Mouse (Mus musculus) brain, embryonic 14.5 days (tissue): ENCODE data around the gene Obox6. TPM values are rescaled to one million over a fixed set of nuclear protein-coding genes. Genes with fewer than 3 reads are reported as not detected.

Source experiments
- DNase-seq: peaks from one replicate; pipeline ENCODE4 v3.0.0-alpha.2; 2011; ENCODE audit warnings: low read depth
- CTCF ChIP-seq: fragments of 200-500 bp; IDR thresholded peaks from 2 replicates; pipeline ENCODE4 v1.5.1; 2012; ENCODE audit warnings: inconsistent platforms, mild to moderate bottlenecking, moderate library complexity, borderline replicate concordance; ENCODE audit not compliant: insufficient read depth, insufficient read length; ENCODE audit errors: extremely low read depth
- POLR2A ChIP-seq: fragments of 200-500 bp; IDR thresholded peaks from 2 replicates; pipeline ENCODE4 v1.6.1; 2012; ENCODE audit warnings: mild to moderate bottlenecking, inconsistent platforms, borderline replicate concordance; ENCODE audit not compliant: poor library complexity, insufficient read depth, insufficient read length, severe bottlenecking; ENCODE audit errors: extremely low read depth
- polyA plus RNA-seq: library from polyadenylated mRNA; depleted of rRNA; stranded (reverse); fragments of >200 nt; gene quantifications from 2 replicates; pipeline ENCODE4 v1.2.3, GENCODE M21; 2012; rRNA removed

Obox6 gene
- polyA plus RNA-seq = not detected in 2 replicates

DNA sequence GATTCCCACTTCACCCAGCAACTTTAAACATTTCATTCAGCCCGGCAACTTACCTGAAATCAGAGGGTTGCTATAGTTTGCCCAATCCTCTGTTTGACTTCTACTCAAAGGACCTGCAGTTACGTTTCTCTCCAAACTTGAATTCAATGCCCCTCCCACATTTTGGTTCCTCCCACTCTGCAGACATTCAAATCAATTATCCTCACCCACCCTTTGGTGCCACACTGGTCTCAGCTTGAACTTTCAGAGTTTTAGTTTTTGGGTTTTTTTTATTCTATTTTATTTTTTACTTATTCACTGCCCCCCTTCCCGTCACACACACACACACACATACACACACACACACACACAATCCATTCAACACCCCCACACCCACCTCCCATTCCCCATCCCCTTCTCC is at the start of gene Obox6:
Gene Obox6, minus strand, starts transcription at position 101 of the 400 bp plus-strand sequence.
- no peak for TF ChIP-seq POLR2A
- TF ChIP-seq CTCF = no peak

DNA sequence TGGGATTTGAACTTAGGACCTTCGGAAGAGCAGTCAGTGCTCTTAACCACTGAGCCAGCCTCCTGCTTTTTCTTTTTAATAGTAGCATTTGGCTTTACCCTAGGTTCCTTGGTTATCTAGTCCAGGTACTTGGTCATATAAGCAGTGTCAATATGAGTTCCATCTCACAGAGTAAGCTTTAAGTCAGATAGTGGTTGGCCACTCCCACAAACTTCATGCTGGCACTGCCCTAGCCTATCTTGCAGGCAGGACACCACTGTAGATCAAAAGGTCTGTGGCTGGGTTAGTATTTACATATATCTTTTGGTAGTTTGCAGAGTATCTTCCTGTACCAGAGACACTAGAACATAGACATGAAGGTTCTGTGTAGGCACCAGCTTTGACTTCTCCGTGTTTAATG is 44.6 kb upstream of the Obox6 start:
- DNase-seq = no peak
- TF ChIP-seq POLR2A (no peak), CTCF (no peak)

More for the DNA sequence above, at the start of gene Obox6:
- DNase-seq = no peak

- TF ChIP-seq POLR2A (no peak), CTCF (no peak)
- DNase-seq = no peak
Measured at GRCm38 (mm10) chr7:15882317-15882716, 42.8 kb upstream of the Obox6 start, which contains the start of gene Crxos. TSS of gene Crxos (plus strand) at chr7:15882617.

DNA sequence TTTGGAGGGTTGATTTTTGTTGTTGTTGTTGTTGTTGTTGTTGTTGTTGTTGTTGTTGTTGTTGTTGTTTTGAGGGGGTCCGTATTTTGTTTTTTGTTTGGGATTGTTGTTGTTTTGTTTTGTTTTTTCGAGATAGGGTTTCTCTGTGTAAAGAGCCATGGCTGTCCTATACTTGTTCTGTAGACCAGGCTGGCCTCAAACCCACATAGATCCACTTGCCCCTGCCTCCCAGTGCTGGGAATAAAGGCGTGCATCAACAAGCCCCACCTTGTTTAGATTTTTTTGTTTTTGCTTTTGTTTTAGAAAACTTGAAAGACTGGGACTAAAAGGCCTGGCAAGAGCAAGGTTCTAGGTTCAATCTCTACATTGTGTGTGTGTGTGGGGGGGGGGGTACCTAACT is 42.4 kb upstream of the Obox6 start:
- TF ChIP-seq CTCF (no peak), POLR2A (no peak)
- no peak for DNase-seq

DNA sequence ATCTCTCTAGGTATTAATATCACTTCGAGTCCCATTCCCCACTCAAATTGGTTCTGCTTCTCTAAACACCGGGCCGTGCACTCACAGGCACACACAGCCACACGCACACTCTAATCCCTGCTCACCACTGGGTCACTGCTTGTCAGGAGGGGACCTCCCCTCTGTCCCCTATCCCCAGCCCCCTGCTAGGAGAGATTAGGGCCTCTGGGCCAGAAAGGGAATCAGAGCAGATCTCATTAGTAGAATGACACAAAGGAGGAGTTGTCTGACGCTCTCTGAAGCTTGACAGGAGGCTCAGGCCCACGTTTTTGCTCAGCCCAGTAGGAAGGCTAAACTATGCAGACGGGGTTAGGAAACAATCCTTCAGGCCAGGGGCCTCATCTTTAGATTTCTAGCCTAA is 41.9 kb upstream of the Obox6 start:
- no peak for TF ChIP-seq CTCF
- TF ChIP-seq POLR2A = no peak
- DNase-seq = peak; percentile 34

DNA sequence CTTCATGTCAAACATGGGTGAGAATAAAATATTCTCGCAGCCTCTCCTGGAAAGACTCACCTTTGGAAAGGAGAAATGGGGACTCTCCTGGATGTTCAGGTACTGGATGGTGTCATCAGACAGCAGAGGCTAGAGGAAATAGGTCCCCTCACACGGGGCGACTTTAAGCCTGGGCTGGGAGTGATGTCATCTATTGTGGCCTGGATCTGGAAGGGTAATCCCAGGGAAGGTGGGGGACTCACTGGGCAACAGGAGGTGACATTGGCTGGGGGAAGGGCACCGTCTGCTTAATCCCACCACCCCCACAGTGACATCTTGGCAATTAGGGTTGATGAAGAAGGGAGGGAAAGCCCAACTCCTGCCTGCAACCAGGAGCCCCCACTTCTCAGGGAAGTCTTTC is 40.3 kb upstream of the Obox6 start, which contains the start of gene Crx:
Gene Crx, minus strand, starts transcription at position 213 of the 400 bp plus-strand sequence.
- DNase-seq = no peak

DNA sequence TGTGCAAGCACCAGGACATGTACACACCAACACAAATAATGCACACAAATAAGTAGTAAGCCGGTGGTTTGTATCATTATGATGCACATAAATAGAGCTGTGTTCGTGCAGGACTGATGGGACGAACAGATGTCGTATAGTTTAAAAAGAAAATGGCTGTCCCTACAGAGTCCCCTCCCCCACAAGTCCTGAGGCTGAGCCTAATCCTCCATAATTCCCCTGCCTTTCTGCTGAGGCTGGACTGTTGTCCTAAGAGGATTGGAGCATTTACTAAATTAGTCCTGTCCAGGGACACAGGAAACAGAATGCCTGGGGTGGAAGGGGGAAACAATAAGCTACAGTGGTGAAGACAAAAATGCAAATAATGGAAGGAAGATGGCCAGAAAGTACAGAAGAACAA is 24.6 kb upstream of the Obox6 start:
- TF ChIP-seq POLR2A (no peak), CTCF (no peak)
- DNase-seq = peak; percentile 31

More for the DNA sequence above, 40.3 kb upstream of the Obox6 start, which contains the start of gene Crx:
- no peak for TF ChIP-seq CTCF
- no peak for TF ChIP-seq POLR2A

DNA sequence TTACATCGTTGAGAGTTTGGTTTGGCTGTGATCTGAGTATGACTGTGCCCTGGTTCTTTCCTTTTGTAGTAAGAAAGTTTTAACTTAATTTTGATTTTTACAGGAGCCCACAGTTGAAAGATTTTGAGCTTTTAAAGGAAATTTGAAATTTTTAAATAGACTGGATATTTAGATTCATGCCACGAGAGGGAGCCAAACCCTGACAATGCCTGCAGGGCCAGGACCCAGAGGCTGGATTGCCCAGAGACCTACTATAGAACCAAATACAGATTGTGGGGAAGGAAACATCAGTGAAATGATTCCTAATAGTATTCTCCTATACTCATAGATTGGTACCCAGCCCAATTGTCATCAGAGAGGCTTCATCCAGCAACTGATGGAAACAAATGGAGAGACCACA is 20.2 kb upstream of the Obox6 start:
- peak; percentile 23 for DNase-seq

More for the DNA sequence above, 20.2 kb upstream of the Obox6 start:
- TF ChIP-seq POLR2A (no peak), CTCF (peak; percentile 43; the same call in 1 of the 2 replicates)

Other genes starting within 250 kb of the Obox6 start
- not detected in 2 replicates for gene Obox3, start 199.8 kb downstream of the Obox6 start, polyA plus RNA-seq
- not detected in 2 replicates for gene Obox5, start 89.5 kb downstream of the Obox6 start, polyA plus RNA-seq
- 0.08 and 0.18 TPM in 2 replicates for gene Crx, start 40.3 kb upstream of the Obox6 start, polyA plus RNA-seq
- gene Crxos, start 42.9 kb upstream of the Obox6 start, polyA plus RNA-seq = 0.03 and 0.10 TPM in 2 replicates
- gene Selenow, start 82.7 kb upstream of the Obox6 start, polyA plus RNA-seq = 874 and 948 TPM in 2 replicates
- gene Nop53, start 106.4 kb upstream of the Obox6 start, polyA plus RNA-seq = 134 and 141 TPM in 2 replicates
- gene Ehd2, start 127.9 kb upstream of the Obox6 start, polyA plus RNA-seq = 6.5 and 9.7 TPM in 2 replicates
- gene Bicra, start 208.2 kb upstream of the Obox6 start, polyA plus RNA-seq = 12.8 and 28.5 TPM in 2 replicates
- gene Zfp541, start 222.1 kb upstream of the Obox6 start, polyA plus RNA-seq = 0.09 and 0.18 TPM in 2 replicates